Mouse (Mus musculus): ENCODE measurements at regions not wholly inside any gene's neighbourhood (a gene's known extent, or its start where the extent isn't known, plus 50 kb on each side); places are given as distances from the start of the nearest gene placed in this dataset.

DNA sequence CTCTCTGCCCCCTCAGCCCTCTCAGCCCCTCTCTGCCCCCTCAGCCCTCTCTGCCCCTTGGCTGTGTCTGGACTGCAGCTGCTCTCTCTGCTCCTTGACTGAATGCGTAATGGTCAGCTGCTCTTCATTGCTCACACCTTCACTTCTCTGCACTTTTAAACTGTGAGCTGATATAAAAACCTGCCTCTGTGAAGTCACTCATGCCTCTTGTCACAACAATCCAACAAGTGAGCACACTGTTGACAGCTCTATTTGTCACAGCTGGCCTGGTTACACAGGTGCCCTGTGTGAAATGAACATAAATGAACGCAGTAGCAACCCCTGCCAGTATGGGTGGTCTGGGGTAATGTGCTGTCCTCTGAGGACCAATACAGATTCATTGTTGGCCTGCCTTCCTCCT lies 109.2 kb downstream of the Arrdc3 start:
- TF ChIP-seq CTCF (IDR thresholded peaks at IDR 0.05; ENCODE audit: extremely low read depth, insufficient read depth, low read length) (no peak), POLR2A (IDR thresholded peaks at IDR 0.05; ENCODE audit: extremely low read depth, insufficient read depth, low read length) (no peak)

All from cortical plate, adult 2 months (tissue).